Mouse (Mus musculus) hindbrain, embryonic 14.5 days (tissue): ENCODE data around the gene Lpp. TPM values are rescaled to one million over a fixed set of nuclear protein-coding genes. Genes with fewer than 3 reads are reported as not detected.

ENCODE experiments used
- ATAC-seq: fragments of 200-750 bp; cut with Nextera tagmentation; 2 replicates; pipeline ENCODE4 v1.8.0; 2017; ENCODE audit warnings: moderate number of reproducible peaks, mild to moderate bottlenecking, moderate TSS enrichment, moderate library complexity; ENCODE audit not compliant: low FRiP score
- DNase-seq: peaks from one replicate; pipeline ENCODE4 v3.0.0-alpha.2; 2015; ENCODE audit warnings: low spot score
- H3K27ac ChIP-seq: fragments of 300-500 bp; sonication (generic); 2 replicates; pipeline ENCODE4 v1.5.1; 2014; ENCODE audit warnings: mild to moderate bottlenecking, moderate library complexity
- H3K27me3 ChIP-seq: fragments of 300-500 bp; sonication (generic); 2 replicates; pipeline ENCODE4 v1.6.1; 2014; ENCODE audit warnings: mild to moderate bottlenecking, low read length, mixed read lengths; ENCODE audit not compliant: control insufficient read depth, insufficient read depth
- H3K36me3 ChIP-seq: fragments of 300-500 bp; sonication (generic); replicated peaks from 2 replicates; pipeline ENCODE4 v1.6.1; 2014; ENCODE audit not compliant: control insufficient read depth, insufficient read depth
- H3K4me1 ChIP-seq: fragments of 300-500 bp; sonication (generic); replicated peaks from 2 replicates; pipeline ENCODE4 v1.6.1; 2014; ENCODE audit warnings: antibody characterized with exemption, low read length, mixed read lengths; ENCODE audit not compliant: control insufficient read depth, insufficient read depth
- H3K4me2 ChIP-seq: fragments of 300-500 bp; sonication (generic); replicated peaks from 2 replicates; pipeline ENCODE4 v1.6.1; 2014; ENCODE audit warnings: mild to moderate bottlenecking, moderate library complexity
- H3K4me3 ChIP-seq: fragments of 300-500 bp; sonication (generic); replicated peaks from 2 replicates; pipeline ENCODE4 v1.5.1; 2014; ENCODE audit warnings: mild to moderate bottlenecking, low read length
- H3K9ac ChIP-seq: fragments of 300-500 bp; sonication (generic); 2 replicates; pipeline ENCODE4 v1.6.1; 2014
- H3K9me3 ChIP-seq: fragments of 300-500 bp; sonication (generic); 2 replicates; pipeline ENCODE4 v1.6.1; 2016; ENCODE audit warnings: low read length; ENCODE audit not compliant: control insufficient read depth
- WGBS: fragments of 180-500 bp; shearing (Covaris S2); extraction: QIAGEN DNeasy Blood & Tissue Kit; methylation state at CpG from one replicate; pipeline ENCODE4 v1.1.7; 2014; 5-methylcytosine and 5-hydroxymethylcytosine counted together
- polyA plus RNA-seq: library from polyadenylated mRNA; unstranded; fragments of >200 nt; fragmentation: Nextera tagmentation; extraction: Ambion mirVana; gene quantifications from 2 replicates; pipeline ENCODE4 v1.2.1, GENCODE M21; 2014

Gene Lpp
- polyA plus RNA-seq, 1 experiment from 2014 or later: 13.0 TPM

DNA sequence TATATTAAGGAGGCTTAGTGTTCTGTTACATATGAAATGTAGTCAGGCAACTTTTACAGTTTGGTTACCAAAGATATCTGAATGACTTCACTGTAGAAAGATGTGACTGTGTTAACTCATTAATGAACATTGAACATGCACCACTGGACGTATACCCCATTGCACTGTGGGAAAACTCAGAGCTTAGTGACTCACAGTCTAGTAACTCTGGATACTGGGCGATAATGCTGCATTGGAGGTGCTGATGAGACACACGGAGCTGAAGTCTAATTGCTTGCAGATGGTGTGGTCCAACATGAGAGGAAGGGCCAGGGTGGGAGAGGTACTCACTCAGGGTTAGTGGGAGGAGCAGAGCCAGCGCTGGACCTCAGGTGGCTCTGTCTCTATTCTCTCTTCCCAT lies 34.7 kb downstream of the Lpp start:
- ATAC-seq: no peak
- no peak overlapping the region for H3K9ac ChIP-seq
- H3K9me3 ChIP-seq: no peaks in the 10 kb centered on the region
- no peak overlapping the region for H3K4me2 ChIP-seq
- no peak for DNase-seq
- no peak overlapping the region for H3K27ac ChIP-seq
- WGBS: 82% methylated on average over 4 of the region's 4 CpGs
- no peaks in the 10 kb centered on the region for H3K4me1 ChIP-seq
- no peaks in the 10 kb centered on the region for H3K27me3 ChIP-seq
- H3K4me3 ChIP-seq: no peak overlapping the region
- no peaks in the 10 kb centered on the region for H3K36me3 ChIP-seq

DNA sequence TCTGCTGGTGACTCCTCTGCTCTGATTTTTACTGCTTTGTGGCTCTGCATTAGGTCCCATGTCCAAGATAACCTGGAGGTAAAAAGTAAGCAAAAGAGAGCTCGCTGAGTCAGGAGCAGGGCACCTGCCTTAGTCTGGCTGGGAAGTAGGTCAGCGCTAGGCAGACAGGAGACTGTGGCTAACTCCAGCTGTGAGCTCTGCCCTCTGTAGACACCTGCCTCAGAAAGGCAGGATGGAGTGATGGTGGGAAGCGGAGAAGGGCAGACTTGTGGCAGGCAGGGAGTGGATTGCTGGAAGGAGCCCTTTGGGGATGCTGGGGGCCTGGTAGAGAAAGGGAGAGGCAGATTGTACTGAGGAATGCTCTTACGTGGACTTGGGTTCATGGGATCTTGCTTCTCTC lies 35.4 kb downstream of the Lpp start:
- H3K9me3 ChIP-seq: no peaks in the 10 kb centered on the region
- no peaks in the 10 kb centered on the region for H3K4me1 ChIP-seq
- H3K9ac ChIP-seq: no peak overlapping the region
- no peaks in the 10 kb centered on the region for H3K27me3 ChIP-seq
- ATAC-seq (no peak), DNase-seq (no peak)
- H3K36me3 ChIP-seq: no peaks in the 10 kb centered on the region
- WGBS: 89% methylated on average over 4 of the region's 4 CpGs
- H3K27ac ChIP-seq: no peak overlapping the region
- no peak overlapping the region for H3K4me3 ChIP-seq
- H3K4me2 ChIP-seq: no peak overlapping the region

- Histone ChIP-seq H3K4me1 (peaks cover 9% of the 10 kb centered on the region), H3K9ac (no peak overlapping the region), H3K27ac (no peak overlapping the region), H3K9me3 (no peaks in the 10 kb centered on the region), H3K36me3 (no peaks in the 10 kb centered on the region), H3K27me3 (no peaks in the 10 kb centered on the region), H3K4me3 (no peak overlapping the region), H3K4me2 (no peak overlapping the region)
- no peak for ATAC-seq
- DNase-seq: no peak
- WGBS: 77% methylated on average over 5 of the region's 5 CpGs
These were observed 36.4 kb downstream of the Lpp start for GRCm38 (mm10) chr16:24429691-24430090.

- Histone ChIP-seq H3K9me3 (no peaks in the 10 kb centered on the region), H3K27me3 (no peaks in the 10 kb centered on the region), H3K27ac (no peak overlapping the region), H3K4me3 (no peak overlapping the region), H3K4me2 (no peak overlapping the region), H3K36me3 (no peaks in the 10 kb centered on the region), H3K9ac (no peak overlapping the region), H3K4me1 (peaks cover 18% of the 10 kb centered on the region)
- WGBS: 93% methylated on average over 1 of the region's 1 CpGs
- no peak for ATAC-seq
- DNase-seq: no peak
These were observed 38.5 kb downstream of the Lpp start for GRCm38 (mm10) chr16:24431808-24432207.

GRCm38 (mm10) chr16:24433563-24433962 lies 40.3 kb downstream of the Lpp start:
- WGBS: 32% methylated on average over 7 of the region's 7 CpGs
- H3K27ac ChIP-seq: no peak overlapping the region
- no peaks in the 10 kb centered on the region for H3K27me3 ChIP-seq
- no peak overlapping the region for H3K9ac ChIP-seq
- H3K4me2 ChIP-seq: no peak overlapping the region
- no peak overlapping the region for H3K4me3 ChIP-seq
- H3K36me3 ChIP-seq: no peaks in the 10 kb centered on the region
- ATAC-seq: no peak
- DNase-seq: no peak
- no peaks in the 10 kb centered on the region for H3K9me3 ChIP-seq
- H3K4me1 ChIP-seq: peaks cover 18% of the 10 kb centered on the region

DNA sequence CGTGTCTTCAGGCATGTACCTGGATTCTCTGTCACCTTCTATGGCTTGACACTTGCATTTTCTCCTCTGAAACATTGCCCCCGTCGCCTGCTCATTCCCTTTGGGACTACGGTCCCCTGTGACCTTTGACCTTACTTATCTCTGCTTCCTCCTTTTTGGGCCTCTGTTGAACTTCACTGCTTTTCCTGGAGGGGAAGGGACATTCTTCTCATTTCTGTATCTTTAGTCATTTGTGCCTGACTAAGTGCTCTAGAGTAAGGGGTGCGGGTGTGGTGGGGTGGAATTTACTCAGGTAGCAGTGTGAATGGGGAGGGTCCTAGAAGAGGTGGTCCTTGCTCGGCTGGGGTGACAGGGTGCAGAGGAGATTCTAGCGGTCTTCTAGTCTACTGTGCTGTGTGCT lies 40.7 kb downstream of the Lpp start:
- peaks cover 18% of the 10 kb centered on the region for H3K4me1 ChIP-seq
- no peak overlapping the region for H3K9ac ChIP-seq
- 74% methylated on average over 7 of the region's 7 CpGs for WGBS
- ATAC-seq: 0 out of 2 replicates have a peak, but pooled peaks have one; percentile 5
- no peak overlapping the region for H3K4me3 ChIP-seq
- H3K36me3 ChIP-seq: no peaks in the 10 kb centered on the region
- H3K4me2 ChIP-seq: no peak overlapping the region
- H3K27me3 ChIP-seq: no peaks in the 10 kb centered on the region
- H3K27ac ChIP-seq: no peak overlapping the region
- no peaks in the 10 kb centered on the region for H3K9me3 ChIP-seq
- DNase-seq: no peak

DNA sequence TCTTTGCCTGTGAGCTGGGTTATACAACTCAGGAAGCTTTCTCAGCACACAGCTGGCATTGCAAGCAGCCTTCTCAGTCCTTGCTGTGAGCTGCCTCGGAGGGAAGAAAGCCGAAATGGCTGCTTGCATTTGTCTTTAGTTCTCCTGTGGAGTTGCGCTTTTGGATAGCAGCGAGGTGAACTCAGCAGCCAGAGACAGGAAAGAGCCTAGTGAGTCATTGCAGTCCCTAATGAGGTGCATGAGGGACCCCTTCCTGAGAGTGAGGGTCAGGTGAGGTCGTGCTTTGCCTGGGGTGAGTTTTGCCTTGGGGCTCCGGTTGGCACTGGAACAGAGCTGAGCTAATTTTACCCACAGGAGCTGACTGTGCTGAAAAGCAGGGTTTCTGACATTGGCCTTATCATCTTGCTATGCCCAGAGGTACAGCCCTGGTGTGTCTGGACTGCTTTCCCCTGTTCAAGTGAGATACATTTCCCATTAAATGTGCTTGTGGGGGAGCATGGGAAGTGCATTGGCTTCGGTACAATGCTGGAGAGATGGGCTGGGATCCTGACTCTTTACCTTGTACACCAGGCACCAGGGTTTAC lies 41.3 kb downstream of the Lpp start:
- 54% methylated on average over 7 of the region's 7 CpGs for WGBS
- Histone ChIP-seq H3K4me2 (no peak overlapping the region), H3K4me1 (peaks cover 18% of the 10 kb centered on the region), H3K9me3 (no peaks in the 10 kb centered on the region), H3K9ac (no peak overlapping the region), H3K4me3 (no peak overlapping the region), H3K27ac (peak overlapping the region; percentile 35; the same call in 1 of the 2 replicates), H3K27me3 (no peaks in the 10 kb centered on the region), H3K36me3 (no peaks in the 10 kb centered on the region)
- ATAC-seq: peak; percentile 47; the same call in 1 of the 2 replicates
- DNase-seq: no peak

GRCm38 (mm10) chr16:24435115-24435553 lies 41.8 kb downstream of the Lpp start:
- H3K4me3 ChIP-seq: no peak overlapping the region
- H3K27me3 ChIP-seq: no peaks in the 10 kb centered on the region
- H3K9ac ChIP-seq: no peak overlapping the region
- H3K9me3 ChIP-seq: no peaks in the 10 kb centered on the region
- H3K4me2 ChIP-seq: no peak overlapping the region
- no peaks in the 10 kb centered on the region for H3K36me3 ChIP-seq
- 0 out of 2 replicates have a peak overlapping the region, but pooled peaks have one; percentile 35 for H3K27ac ChIP-seq
- peaks cover 18% of the 10 kb centered on the region for H3K4me1 ChIP-seq
- WGBS: 52% methylated on average over 6 of the region's 6 CpGs
- ATAC-seq (no peak), DNase-seq (no peak)

DNA sequence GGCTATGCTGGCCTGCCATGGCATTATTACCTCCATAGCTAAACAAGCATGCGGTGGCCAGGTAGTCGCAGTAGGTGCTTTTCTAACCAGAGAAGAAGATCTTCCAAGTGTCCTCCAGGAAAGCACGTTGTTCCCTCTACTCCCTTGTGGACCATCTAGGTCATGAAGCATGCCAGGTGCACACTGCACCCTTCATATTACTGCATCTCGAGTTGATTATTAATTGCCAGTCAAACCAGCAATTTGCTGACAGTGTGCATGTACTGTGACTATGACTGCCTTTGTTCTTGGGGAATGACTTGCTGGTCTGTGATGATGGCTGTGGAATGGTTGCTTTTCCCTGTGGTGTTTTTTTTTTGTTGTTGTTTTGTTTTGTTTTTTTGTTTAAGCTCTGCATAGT lies 45.1 kb downstream of the Lpp start:
- H3K36me3 ChIP-seq: no peaks in the 10 kb centered on the region
- no peaks in the 10 kb centered on the region for H3K27me3 ChIP-seq
- WGBS: 79% methylated on average over 4 of the region's 4 CpGs
- H3K27ac ChIP-seq: no peak overlapping the region
- no peak overlapping the region for H3K4me3 ChIP-seq
- H3K9me3 ChIP-seq: no peaks in the 10 kb centered on the region
- H3K4me1 ChIP-seq: peaks cover 18% of the 10 kb centered on the region
- DNase-seq: no peak
- H3K4me2 ChIP-seq: no peak overlapping the region
- no peak overlapping the region for H3K9ac ChIP-seq
- no peak for ATAC-seq

DNA sequence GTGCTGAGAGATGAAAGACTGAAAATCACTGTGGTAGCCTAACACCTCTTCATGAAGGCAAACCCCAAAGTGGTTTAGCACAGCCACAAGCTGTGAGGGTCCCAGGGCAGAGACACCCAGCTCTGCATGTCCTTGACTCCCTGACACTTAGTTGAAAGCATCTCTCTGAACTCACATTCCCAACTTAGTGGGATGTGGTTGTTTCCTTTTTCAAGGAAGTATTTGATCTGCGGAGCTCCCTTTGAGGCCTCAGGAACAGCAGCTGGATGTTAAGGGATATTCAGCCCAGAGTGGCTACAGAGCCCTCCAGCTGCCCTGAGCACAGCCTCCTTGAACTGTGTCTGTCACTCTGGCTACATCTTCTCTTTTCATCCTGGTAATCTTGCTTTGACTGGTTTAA lies 48.0 kb downstream of the Lpp start:
- no peaks in the 10 kb centered on the region; the same call in 1 of the 2 replicates for H3K4me1 ChIP-seq
- ATAC-seq (no peak), DNase-seq (no peak)
- H3K9ac ChIP-seq: no peak overlapping the region
- H3K27me3 ChIP-seq: no peaks in the 10 kb centered on the region
- no peaks in the 10 kb centered on the region for H3K9me3 ChIP-seq
- WGBS: 30% methylated on average over 1 of the region's 1 CpGs
- no peak overlapping the region for H3K27ac ChIP-seq
- H3K36me3 ChIP-seq: no peaks in the 10 kb centered on the region
- no peak overlapping the region for H3K4me3 ChIP-seq
- no peak overlapping the region for H3K4me2 ChIP-seq
